Mouse (Mus musculus): ENCODE measurements at regions not wholly inside any gene's neighbourhood (a gene's known extent, or its start where the extent isn't known, plus 50 kb on each side); places are given as distances from the start of the nearest gene placed in this dataset.
"Not testable (repeated sequence)": the region's sequence is repeated elsewhere in the genome, so short reads cannot be mapped to it uniquely, and the experiment has no call there.

DNA sequence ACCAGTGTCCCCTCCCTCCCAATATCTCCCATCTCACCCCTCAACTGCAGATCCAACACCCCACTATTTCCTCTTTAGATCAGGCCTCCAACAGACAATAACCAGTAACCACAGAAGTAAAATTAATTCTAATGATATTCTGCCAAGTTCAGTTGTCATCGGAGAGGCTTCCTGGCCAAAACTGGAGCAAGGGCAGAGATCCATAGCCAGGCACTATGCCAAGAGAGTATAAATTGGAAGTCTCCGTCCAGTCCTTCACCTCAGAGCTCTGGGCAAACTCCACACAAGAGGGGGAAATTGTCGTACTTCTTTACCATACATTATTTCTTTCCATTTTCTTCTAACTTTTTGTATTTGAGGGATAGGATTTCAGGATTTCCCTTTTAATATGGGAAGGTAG lies 1353.4 kb upstream of the Aga start:
- DNase-seq, result peak; percentile 34 to 36

DNA sequence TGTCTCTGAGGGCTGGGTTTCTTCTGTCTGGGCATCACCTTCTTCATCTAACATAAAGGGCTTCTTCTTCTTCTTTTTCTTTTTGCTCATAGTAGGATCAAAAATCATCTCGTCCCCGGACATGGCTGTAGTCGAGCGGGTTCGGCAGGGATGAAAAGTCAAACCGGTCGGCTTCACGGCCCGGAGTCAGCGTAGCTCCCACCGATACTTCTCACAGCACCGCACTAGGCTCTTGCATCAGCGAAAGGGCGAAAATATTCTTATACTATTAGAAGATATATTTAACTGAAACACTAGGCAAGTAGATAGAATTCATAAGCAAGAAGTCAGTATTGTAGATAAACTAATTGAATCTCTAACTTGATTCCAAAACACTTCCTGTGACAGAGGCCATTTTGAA lies 1314.6 kb upstream of the Aga start:
- DNase-seq, result not testable (repeated sequence)

DNA sequence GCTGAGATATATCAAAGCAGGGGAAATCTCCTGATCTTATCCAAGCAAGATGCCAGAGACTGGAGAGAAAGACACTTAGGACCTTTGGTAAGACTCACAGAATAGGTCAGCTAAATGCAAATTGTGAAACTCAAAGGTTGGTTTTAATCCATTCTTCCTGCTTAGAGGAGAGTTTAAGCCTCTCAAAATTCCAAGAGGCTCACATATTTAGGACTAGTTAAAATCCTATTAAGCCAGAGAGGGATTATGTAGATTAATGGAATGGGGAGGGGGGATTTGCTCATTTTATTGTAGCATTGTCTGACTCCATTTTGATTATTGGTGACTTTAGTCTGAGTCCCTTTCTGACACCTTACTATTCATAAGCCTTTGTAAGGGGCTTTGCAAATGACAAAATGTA lies 1284.0 kb upstream of the Aga start:
- DNase-seq, result no peak

DNA sequence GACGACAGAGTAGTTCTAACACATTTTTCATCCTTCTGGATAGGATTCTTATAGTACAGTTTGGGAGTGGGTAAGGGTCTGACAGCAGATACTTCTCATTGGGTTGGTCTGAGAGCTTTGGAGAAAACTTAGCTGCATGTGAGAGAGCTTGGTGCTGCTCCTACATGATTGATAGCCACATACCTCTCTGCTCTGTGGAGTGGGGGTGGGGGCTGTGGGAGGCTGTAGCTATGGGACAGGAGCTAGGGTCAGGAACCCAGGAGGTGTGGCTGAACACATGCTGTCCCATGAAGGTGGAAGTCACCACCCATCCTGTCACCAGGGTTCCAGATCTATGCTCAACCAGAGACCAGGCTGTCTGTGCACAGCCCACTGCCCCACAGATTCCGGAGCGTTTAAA lies 1255.5 kb upstream of the Aga start:
- DNase-seq, result no peak

Data from cerebellum, adult 18-20 months (tissue).